Mouse (Mus musculus) kidney, embryonic 16.5 days (tissue): Measurements from ENCODE around the gene Glmp. TPM values are rescaled to one million over a fixed set of nuclear protein-coding genes. Genes with fewer than 3 reads are reported as not detected.

ENCODE experiments used
- ATAC-seq: fragments of 200-750 bp; cut with Nextera tagmentation; 2 replicates; pipeline ENCODE4 v1.8.0; 2017; ENCODE audit warnings: moderate TSS enrichment; ENCODE audit not compliant: low FRiP score, low TSS enrichment
- H3K27ac ChIP-seq: fragments of 300-500 bp; sonication (generic); 2 replicates; pipeline ENCODE4 v1.5.1; 2014; ENCODE audit warnings: low read length
- H3K27me3 ChIP-seq: fragments of 300-500 bp; sonication (generic); 2 replicates; pipeline ENCODE4 v1.6.1; 2014; ENCODE audit warnings: low read length, control low read depth, mixed read lengths; ENCODE audit not compliant: insufficient read depth
- H3K36me3 ChIP-seq: fragments of 300-500 bp; sonication (generic); 2 replicates; pipeline ENCODE4 v1.6.1; 2014; ENCODE audit warnings: low read length, control low read depth, mixed read lengths; ENCODE audit not compliant: insufficient read depth
- H3K4me1 ChIP-seq: fragments of 300-500 bp; sonication (generic); 2 replicates; pipeline ENCODE4 v1.6.1; 2014; ENCODE audit warnings: low read length, control low read depth, mixed read lengths; ENCODE audit not compliant: insufficient read depth
- H3K4me2 ChIP-seq: fragments of 300-500 bp; sonication (generic); replicated peaks from 2 replicates; pipeline ENCODE4 v1.6.1; 2014; ENCODE audit warnings: low read depth, low read length
- H3K4me3 ChIP-seq: fragments of 300-500 bp; sonication (generic); 2 replicates; pipeline ENCODE4 v1.5.1; 2014; ENCODE audit warnings: mild to moderate bottlenecking, low read length
- H3K9ac ChIP-seq: fragments of 300-500 bp; sonication (generic); replicated peaks from 2 replicates; pipeline ENCODE4 v1.6.1; 2014; ENCODE audit warnings: low read length
- H3K9me3 ChIP-seq: fragments of 300-500 bp; sonication (generic); 2 replicates; pipeline ENCODE4 v1.6.1; 2016; ENCODE audit warnings: low read length, control low read depth
- WGBS: fragments of 180-500 bp; shearing (Covaris S2); extraction: QIAGEN DNeasy Blood & Tissue Kit; methylation state at CpG from one replicate; pipeline ENCODE4 v1.1.7; 2014; 5-methylcytosine and 5-hydroxymethylcytosine counted together
- polyA plus RNA-seq: library from polyadenylated mRNA; unstranded; fragments of >200 nt; fragmentation: Nextera tagmentation; extraction: Ambion mirVana; gene quantifications from 2 replicates; pipeline ENCODE4 v1.2.1, GENCODE M21; 2015

The Glmp gene
- polyA plus RNA-seq, 1 experiment from 2014 or later, result 278 TPM

DNA sequence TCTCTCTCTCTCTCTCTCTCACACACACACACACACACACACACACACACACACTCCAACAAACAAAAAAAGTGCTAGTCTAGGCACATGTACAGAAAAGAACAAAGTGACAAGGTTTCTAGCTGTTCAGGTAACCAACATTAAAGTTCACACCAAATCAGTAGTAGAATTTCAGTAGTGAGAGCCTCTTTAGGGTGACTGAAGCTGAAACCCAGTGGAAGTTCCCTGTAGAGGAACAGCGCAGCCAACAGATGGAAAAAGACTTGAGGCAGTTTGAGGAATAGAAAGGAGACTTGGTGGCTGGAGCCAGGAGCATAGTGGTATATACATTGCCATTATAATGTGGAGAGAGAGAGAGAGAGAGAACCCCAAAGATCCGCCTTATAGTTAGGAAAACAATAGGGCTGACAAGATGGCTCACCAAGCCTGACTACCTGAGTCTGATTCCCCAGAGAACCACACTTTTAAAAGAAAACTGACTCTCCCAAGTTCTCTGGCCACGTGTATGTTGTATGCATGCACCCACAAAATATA lies 10.1 kb downstream of the Glmp start:
- no peaks in the 10 kb centered on the region for H3K27me3 ChIP-seq
- no peaks in the 10 kb centered on the region for H3K9me3 ChIP-seq
- peaks cover 28% of the 10 kb centered on the region for H3K4me1 ChIP-seq
- peak overlapping the region; percentile 97 for H3K27ac ChIP-seq
- H3K36me3 ChIP-seq, result no peaks in the 10 kb centered on the region
- no peak for ATAC-seq
- peak overlapping the region; percentile 87 for H3K4me3 ChIP-seq
- peak overlapping the region; percentile 80 for H3K9ac ChIP-seq
- peak overlapping the region; percentile 69 for H3K4me2 ChIP-seq
- WGBS, result 32% methylated on average over 3 of the region's 3 CpGs

DNA sequence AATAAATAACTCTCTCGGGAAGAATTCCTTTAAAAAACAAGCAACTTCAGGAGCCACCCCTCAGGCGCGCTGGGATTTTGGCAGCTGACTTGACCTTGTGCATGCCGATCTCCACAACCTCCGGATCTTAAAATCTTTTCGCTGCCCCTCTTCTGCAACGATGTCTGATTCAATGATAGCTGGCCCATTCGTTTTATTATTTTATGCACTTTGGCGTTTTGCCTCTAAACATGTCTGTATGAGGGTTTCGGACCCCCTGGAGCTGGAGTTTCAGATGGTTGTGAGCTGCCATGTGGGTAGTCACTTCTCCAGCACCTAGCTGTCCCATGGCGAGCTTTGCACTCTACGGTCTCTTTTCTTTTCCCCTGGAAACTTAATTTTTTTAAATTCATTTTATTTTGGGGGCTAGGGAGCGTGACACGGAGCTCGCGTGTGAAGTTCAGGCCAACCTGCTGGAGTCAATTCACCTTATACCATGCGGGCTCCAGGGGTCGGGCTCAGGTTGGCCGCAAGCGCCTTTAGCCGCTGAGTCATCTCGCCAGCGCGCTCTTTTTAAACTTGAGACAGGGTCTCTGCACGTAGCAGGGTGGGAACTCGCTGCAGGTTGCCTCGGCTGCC lies 10.7 kb downstream of the Glmp start:
- peaks cover 28% of the 10 kb centered on the region for H3K4me1 ChIP-seq
- peak overlapping the region; percentile 80 for H3K9ac ChIP-seq
- peak; percentile 59; the same call in 1 of the 2 replicates for ATAC-seq
- H3K27me3 ChIP-seq, result no peaks in the 10 kb centered on the region
- WGBS, result under 1% methylated on average over 27 of the region's 27 CpGs
- no peaks in the 10 kb centered on the region for H3K9me3 ChIP-seq
- H3K4me3 ChIP-seq, result peak overlapping the region; percentile 87
- H3K36me3 ChIP-seq, result no peaks in the 10 kb centered on the region
- peak overlapping the region; percentile 69 for H3K4me2 ChIP-seq
- H3K27ac ChIP-seq, result peak overlapping the region; percentile 97

DNA sequence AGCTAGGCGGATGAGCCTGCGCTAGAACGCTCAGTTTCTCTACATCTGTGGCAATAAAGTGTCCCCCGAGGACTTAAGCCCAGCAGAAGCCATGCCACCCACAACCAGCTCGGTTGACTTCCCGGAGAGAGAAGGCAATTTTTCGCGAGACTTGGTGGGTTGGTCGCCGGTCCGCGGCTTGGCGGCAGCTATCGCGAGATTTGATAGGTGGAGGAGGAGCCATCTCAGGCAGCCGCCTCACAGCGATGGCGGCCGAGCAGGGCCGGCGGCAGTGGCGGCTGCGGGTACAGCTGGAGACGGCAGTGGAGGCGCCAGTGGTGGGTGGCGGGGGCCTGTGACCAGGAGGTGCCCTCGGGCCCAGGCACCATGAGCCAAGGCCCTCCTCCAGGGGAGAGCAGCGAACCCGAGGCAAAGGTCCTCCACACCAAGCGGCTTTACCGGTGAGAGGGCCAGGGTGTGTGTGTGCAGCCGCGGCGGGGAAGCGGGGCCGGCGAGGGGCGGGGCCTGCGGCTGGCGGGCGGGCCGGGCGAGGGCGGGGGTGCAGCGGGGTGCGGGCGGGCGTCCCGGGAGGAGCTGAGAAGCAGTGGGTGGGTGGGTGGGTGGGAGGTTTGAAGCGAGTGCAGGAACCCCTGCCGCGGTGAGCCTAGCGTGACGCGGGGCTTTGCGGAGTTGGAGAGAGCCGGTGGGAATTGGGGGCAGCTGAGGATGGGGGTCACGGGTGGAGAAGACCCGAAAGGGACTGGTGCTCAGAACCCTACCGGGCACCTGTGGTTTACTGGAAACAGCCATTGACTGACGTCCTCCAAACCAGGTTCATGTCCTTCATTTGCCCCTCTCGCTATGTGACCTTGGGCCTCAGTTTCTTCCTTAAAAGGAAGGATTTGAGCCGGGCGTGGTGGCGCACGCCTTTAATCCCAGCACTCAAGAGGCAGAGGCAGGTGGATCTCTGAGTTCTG lies 11.5 kb downstream of the Glmp start, which contains the start of the genes Tmem79 and Smg5:
Gene Tmem79 (minus strand): TSS at position 91 of the 956 bp plus-strand sequence.
Gene Smg5 (plus strand): TSS at position 203 of the 956 bp plus-strand sequence.
- peak within 1 kb of the TSS; percentile 87 for H3K4me3 ChIP-seq
- H3K27me3 ChIP-seq, result no peaks in the 10 kb centered on the region
- peak within 1 kb of the TSS; percentile 80 for H3K9ac ChIP-seq
- peak within 1 kb of the TSS; percentile 69 for H3K4me2 ChIP-seq
- 1% methylated on average over 43 of the region's 66 CpGs for WGBS
- H3K4me1 ChIP-seq, result peaks cover 28% of the 10 kb centered on the region
- peak; percentile 94 for ATAC-seq
- H3K9me3 ChIP-seq, result no peaks in the 10 kb centered on the region
- H3K36me3 ChIP-seq, result no peaks in the 10 kb centered on the region
- peak within 1 kb of the TSS; percentile 97 for H3K27ac ChIP-seq

DNA sequence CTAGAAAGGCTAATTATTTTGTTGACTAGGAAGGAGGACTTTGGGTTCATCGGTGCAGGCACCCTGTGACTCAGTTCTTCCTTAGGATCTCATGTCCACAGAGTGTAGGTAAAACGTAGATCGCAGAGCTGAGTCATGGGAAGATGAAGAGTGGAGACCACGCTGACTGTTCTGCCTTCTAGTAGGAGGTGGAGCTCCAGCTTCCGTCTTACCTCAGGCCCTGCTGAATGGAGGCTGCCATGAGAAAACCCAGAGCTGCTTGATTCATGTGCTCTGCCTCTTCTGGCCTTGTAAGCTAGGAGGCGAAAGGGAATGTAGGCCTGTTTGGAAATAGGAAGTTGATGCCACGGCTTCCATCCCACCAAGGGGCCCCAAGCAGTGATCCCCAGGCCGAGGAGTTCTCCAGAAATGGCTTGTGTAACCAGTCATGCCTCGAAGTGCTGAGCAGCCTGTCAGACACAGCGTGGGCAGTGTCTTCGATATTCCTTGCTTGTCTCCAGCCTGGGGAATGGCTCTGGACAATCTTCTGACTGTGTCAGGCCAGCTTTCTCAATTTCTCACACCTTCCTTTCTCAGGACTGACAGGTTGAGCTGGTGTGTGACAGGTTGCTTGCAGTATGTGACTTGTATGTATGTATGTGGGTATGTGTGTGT lies 12.7 kb downstream of the Glmp start:
- Histone ChIP-seq H3K36me3 (peaks cover 9% of the 10 kb centered on the region), H3K9ac (peak overlapping the region; percentile 20; the same call in 1 of the 2 replicates), H3K4me3 (peak overlapping the region; percentile 12; the same call in 1 of the 2 replicates), H3K27ac (0 out of 2 replicates have a peak overlapping the region, but pooled peaks have one; percentile 32), H3K4me1 (peaks cover 28% of the 10 kb centered on the region), H3K9me3 (no peaks in the 10 kb centered on the region), H3K27me3 (no peaks in the 10 kb centered on the region), H3K4me2 (peak overlapping the region; percentile 61)
- no peak for ATAC-seq
- WGBS, result 68% methylated on average over 11 of the region's 11 CpGs

DNA sequence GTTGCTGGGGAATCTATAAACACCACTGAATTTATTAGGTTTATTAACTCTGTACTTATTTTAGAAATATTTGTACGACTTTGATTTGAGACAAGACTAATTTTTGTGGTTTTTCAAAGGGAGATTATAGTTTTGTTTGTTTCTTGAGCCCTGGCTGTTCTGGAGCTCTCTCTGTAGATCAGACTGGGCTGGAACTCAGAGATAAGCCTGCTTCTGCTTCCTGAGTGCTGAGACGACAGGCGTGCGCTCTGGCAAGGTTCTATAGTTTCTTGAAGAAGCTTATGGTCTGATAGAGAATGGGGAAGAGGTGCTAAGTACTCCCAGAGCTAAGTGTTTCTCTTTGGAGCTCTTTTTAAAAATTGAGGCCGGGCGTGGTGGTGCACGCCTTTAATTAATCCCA lies 13.5 kb downstream of the Glmp start:
- Histone ChIP-seq H3K9me3 (no peaks in the 10 kb centered on the region), H3K4me1 (peaks cover 28% of the 10 kb centered on the region), H3K27ac (no peak overlapping the region), H3K27me3 (no peaks in the 10 kb centered on the region), H3K36me3 (peaks cover 17% of the 10 kb centered on the region), H3K4me2 (no peak overlapping the region), H3K4me3 (no peak overlapping the region), H3K9ac (no peak overlapping the region)
- 94% methylated on average over 7 of the region's 7 CpGs for WGBS
- no peak for ATAC-seq

DNA sequence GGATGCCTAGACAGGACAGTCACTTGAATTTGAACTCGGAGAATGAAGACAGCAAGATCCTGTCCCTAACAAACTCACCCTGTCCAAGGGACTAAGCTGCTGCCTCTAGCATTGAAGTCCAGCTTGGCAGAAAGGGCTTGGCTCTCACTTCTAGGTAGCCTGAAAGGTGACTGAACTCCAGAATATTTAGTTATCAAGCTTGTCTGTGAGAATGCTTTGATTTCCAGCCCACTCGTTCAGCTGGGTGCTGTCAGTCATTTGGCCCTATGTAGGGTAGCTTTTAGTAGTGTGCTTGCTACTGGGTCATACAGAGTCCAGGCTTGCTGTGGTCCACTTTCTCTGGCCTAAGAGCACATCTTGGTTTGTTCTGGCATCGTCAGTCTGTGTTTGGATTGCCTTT lies 14.2 kb downstream of the Glmp start:
- no peak for ATAC-seq
- Histone ChIP-seq H3K9ac (no peak overlapping the region; the same call in 1 of the 2 replicates), H3K27ac (no peak overlapping the region), H3K4me2 (no peak overlapping the region), H3K4me1 (peaks cover 23% of the 10 kb centered on the region), H3K36me3 (peaks cover 24% of the 10 kb centered on the region), H3K4me3 (no peak overlapping the region), H3K9me3 (no peaks in the 10 kb centered on the region), H3K27me3 (no peaks in the 10 kb centered on the region)
- 70% methylated on average over 3 of the region's 3 CpGs for WGBS

DNA sequence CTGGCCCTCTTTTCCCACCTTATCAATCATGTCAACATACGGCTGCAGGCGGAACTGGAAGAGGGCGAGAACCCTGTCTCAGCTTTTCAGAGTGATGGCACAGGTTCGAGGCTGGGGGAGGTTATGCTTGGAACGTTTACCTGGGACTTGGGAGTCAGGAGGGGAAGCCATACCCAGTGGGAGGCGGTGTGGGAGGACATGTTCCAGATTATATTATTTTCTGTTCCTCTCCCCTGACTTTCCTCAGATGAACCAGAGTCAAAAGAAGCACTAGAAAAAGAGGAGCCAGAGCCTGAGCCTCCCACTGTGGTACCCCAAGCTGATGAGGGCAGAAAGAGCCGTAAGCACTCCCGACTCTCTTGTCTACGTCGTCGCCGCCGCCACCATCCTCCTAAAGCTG lies 25.9 kb downstream of the Glmp start:
- Histone ChIP-seq H3K27me3 (no peaks in the 10 kb centered on the region), H3K4me1 (no peaks in the 10 kb centered on the region), H3K27ac (no peak overlapping the region), H3K36me3 (peaks cover 92% of the 10 kb centered on the region), H3K9me3 (no peaks in the 10 kb centered on the region), H3K4me2 (no peak overlapping the region), H3K4me3 (no peak overlapping the region), H3K9ac (no peak overlapping the region)
- 88% methylated on average over 13 of the region's 13 CpGs for WGBS
- no peak for ATAC-seq

DNA sequence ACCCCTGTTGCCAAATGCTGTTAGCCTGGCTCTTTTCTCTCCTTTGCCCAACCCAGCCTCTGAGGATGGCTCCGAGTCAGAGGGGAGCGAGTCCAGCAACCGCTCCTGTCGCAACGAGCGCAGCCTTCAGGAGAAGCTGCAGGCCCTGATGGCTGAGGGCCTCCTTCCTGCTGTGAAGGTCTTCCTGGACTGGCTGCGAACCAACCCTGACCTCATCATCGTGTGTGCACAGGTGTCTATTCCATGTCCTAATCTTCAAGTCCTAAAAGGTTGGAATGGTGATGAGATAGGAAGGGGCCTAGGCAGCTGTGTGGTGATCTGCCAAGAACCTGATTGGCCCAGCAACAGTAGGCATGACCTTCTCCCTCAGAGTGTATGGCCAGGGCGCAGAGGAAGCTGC lies 28.1 kb downstream of the Glmp start:
- no peak for ATAC-seq
- Histone ChIP-seq H3K4me2 (no peak overlapping the region), H3K4me3 (no peak overlapping the region), H3K9me3 (no peaks in the 10 kb centered on the region), H3K36me3 (peaks cover 92% of the 10 kb centered on the region), H3K9ac (no peak overlapping the region), H3K4me1 (no peaks in the 10 kb centered on the region), H3K27me3 (no peaks in the 10 kb centered on the region), H3K27ac (no peak overlapping the region)
- WGBS, result 95% methylated on average over 9 of the region's 9 CpGs

DNA sequence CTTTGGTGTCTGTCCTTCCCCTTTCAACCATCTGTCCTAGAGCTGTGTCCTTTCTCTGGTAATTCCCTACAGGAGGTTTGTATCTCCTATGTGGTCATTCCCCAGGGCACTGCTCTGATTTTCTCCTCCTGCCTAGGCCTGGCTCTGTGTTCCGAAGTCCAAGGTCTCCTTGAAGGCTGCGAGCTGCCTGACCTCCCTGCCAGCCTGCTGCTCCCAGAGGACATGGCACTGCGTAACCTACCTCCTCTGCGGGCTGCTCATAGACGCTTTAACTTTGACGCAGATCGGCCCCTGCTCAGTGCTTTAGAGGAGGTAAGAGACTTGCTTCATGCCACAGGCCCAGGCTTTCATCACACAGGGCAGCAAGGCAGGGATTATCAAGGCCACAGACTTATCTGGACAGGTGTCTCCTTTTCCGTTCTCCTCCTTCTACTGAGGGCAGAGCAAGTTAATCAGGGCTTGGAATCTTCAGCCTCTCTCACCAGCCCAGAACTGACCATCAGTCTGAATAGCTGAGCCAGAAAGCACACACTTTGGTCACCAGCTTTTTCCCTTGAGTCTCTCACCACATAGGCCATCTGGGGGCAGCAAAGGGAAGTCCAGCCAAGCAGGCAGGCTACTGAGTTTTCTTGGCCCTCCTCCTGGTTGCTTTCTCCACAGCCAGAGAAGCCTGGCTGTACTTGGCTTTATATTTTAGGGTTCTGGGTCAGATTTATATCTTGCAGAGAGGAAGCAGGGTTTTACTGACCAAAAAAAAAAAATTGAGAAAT lies 29.8 kb downstream of the Glmp start:
- H3K27me3 ChIP-seq, result no peaks in the 10 kb centered on the region
- H3K4me1 ChIP-seq, result no peaks in the 10 kb centered on the region
- H3K4me3 ChIP-seq, result no peak overlapping the region
- H3K9ac ChIP-seq, result no peak overlapping the region
- WGBS, result 89% methylated on average over 8 of the region's 8 CpGs
- no peak overlapping the region for H3K27ac ChIP-seq
- H3K9me3 ChIP-seq, result no peaks in the 10 kb centered on the region
- no peak for ATAC-seq
- no peak overlapping the region for H3K4me2 ChIP-seq
- peaks cover 97% of the 10 kb centered on the region for H3K36me3 ChIP-seq
